Mouse (Mus musculus) kidney, embryonic 14.5 days (tissue): ENCODE data around the gene Gm10670. TPM values are rescaled to one million over a fixed set of nuclear protein-coding genes. Genes with fewer than 3 reads are reported as not detected.
"Not testable (repeated sequence)": the region's sequence is repeated elsewhere in the genome, so short reads cannot be mapped to it uniquely, and the experiment has no call there.

Source experiments
- ATAC-seq: fragments of 200-750 bp; cut with Nextera tagmentation; 2 replicates; pipeline ENCODE4 v1.8.0; 2017; ENCODE audit warnings: moderate number of reproducible peaks, mild to moderate bottlenecking, moderate TSS enrichment, moderate library complexity; ENCODE audit not compliant: low FRiP score, low TSS enrichment
- H3K27ac ChIP-seq: fragments of 300-500 bp; sonication (generic); 2 replicates; pipeline ENCODE4 v1.5.1; 2014; ENCODE audit warnings: low read depth, mild to moderate bottlenecking, low read length, moderate library complexity, mixed read lengths
- H3K27me3 ChIP-seq: fragments of 300-500 bp; sonication (generic); 2 replicates; pipeline ENCODE4 v1.6.1; 2014; ENCODE audit warnings: mild to moderate bottlenecking, low read length; ENCODE audit not compliant: control insufficient read depth, insufficient read depth
- H3K36me3 ChIP-seq: fragments of 300-500 bp; sonication (generic); 2 replicates; pipeline ENCODE4 v1.6.1; 2014; ENCODE audit warnings: low read length, mixed read lengths; ENCODE audit not compliant: control insufficient read depth, insufficient read depth
- H3K4me1 ChIP-seq: fragments of 300-500 bp; sonication (generic); 2 replicates; pipeline ENCODE4 v1.6.1; 2014; ENCODE audit warnings: low read length, mixed read lengths; ENCODE audit not compliant: control insufficient read depth, insufficient read depth
- H3K4me2 ChIP-seq: fragments of 300-500 bp; sonication (generic); replicated peaks from 2 replicates; pipeline ENCODE4 v1.6.1; 2014; ENCODE audit warnings: low read depth, mild to moderate bottlenecking, low read length
- H3K4me3 ChIP-seq: fragments of 300-500 bp; sonication (generic); 2 replicates; pipeline ENCODE4 v1.5.1; 2014; ENCODE audit warnings: mild to moderate bottlenecking, low read length
- H3K9ac ChIP-seq: fragments of 300-500 bp; sonication (generic); 2 replicates; pipeline ENCODE4 v1.6.1; 2014; ENCODE audit warnings: low read depth, mild to moderate bottlenecking, low read length, moderate library complexity
- H3K9me3 ChIP-seq: fragments of 300-500 bp; sonication (generic); 2 replicates; pipeline ENCODE4 v1.6.1; 2016; ENCODE audit warnings: low read length; ENCODE audit not compliant: control insufficient read depth
- WGBS: fragments of 180-500 bp; shearing (Covaris S2); extraction: QIAGEN DNeasy Blood & Tissue Kit; methylation state at CpG from one replicate; pipeline ENCODE4 v1.1.7; 2014; 5-methylcytosine and 5-hydroxymethylcytosine counted together
- polyA plus RNA-seq: library from polyadenylated mRNA; unstranded; fragments of >200 nt; fragmentation: Nextera tagmentation; extraction: Ambion mirVana; gene quantifications from 2 replicates; pipeline ENCODE4 v1.2.1, GENCODE M21; 2014

Gene Gm10670
- not detected in 2 replicates for polyA plus RNA-seq

DNA sequence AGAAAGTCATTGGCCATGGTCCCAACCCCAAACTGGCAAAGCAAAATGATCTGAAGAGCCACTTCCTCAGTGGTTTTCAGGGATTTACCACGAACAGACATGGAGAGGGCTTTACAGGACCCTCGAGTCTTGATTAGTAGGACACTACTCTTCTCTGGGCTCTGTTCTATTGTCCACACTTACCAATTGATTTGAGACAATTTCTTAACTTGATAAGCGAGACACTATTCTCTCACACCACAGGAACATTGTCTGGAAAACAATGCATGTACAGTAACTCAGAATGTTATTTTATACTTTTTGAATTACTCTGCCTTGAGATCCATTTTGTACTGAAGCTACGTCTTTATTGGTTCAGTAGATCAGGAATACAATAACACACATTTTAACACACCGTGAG is at the start of gene Gm10670:
Gm10670 (minus strand) TSS at position 101 of the 400 bp plus-strand sequence.
- H3K4me2 ChIP-seq, H3K4me3 ChIP-seq, H3K27me3 ChIP-seq, H3K36me3 ChIP-seq, H3K4me1 ChIP-seq, H3K9ac ChIP-seq, H3K9me3 ChIP-seq, ATAC-seq, H3K27ac ChIP-seq: not testable (repeated sequence)
- whole genome bisulfite sequencing = no CpG with 5 or more reads among the region's 5 CpGs

DNA sequence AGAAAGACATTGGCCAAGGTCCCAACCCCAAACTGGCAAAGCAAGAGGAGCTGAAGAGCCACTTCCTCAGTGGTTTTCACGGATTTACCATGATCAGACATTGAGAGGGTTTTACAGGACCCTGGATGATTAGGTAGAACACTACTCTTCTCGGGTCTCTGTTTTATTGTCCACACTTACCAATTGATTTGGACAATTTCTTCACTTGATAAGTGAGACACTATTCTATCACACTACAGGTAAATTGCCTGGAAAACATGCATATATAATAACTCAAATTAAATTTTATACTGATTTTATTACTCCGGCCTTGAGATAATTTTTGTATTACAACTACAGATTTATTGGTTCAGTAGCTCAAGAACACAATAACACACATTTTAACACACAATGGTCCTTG is 35.7 kb upstream of the Gm10670 start, which contains the start of gene Vmn1r103:
Vmn1r103 (minus strand) TSS at position 101 of the 400 bp plus-strand sequence.
- not testable (repeated sequence) for H3K9me3 ChIP-seq, H3K9ac ChIP-seq, H3K27ac ChIP-seq, H3K4me2 ChIP-seq, ATAC-seq, H3K36me3 ChIP-seq, H3K4me1 ChIP-seq, H3K4me3 ChIP-seq, H3K27me3 ChIP-seq
- WGBS = no CpG with 5 or more reads among the region's 3 CpGs

DNA sequence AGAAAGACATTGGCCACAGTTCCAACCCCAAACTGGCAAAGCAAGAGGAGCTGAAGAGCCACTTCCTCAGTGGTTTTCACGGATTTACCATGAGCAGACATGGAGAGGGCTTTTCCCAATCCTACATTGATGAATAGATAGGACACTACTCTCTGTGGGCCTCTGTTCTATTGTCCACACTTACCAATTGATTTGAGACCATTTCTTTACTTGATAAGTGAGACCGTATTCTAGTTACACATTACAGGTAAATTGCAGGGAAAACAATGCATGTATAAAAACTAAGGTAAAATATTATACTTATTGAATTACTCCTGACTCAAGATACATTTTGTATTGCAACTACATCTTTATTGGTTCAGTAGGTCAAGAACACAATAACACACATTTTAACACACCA is 32.2 kb downstream of the Gm10670 start, which contains the start of gene Vmn1r101:
Vmn1r101 (minus strand) TSS at position 101 of the 400 bp plus-strand sequence.
- not testable (repeated sequence) for H3K27me3 ChIP-seq, H3K4me3 ChIP-seq, H3K9me3 ChIP-seq, ATAC-seq, H3K4me2 ChIP-seq, H3K4me1 ChIP-seq, H3K9ac ChIP-seq, H3K27ac ChIP-seq, H3K36me3 ChIP-seq
- WGBS = no CpG with 5 or more reads among the region's 2 CpGs

Other genes with a start within 250 kb of the Gm10670 start
- gene Gm4498, start 241.1 kb downstream of the Gm10670 start, polyA plus RNA-seq = not detected in 2 replicates
- gene Gm5890, start 212.1 kb downstream of the Gm10670 start, polyA plus RNA-seq = not detected in 2 replicates
- gene Gm4133, start 140.9 kb downstream of the Gm10670 start, polyA plus RNA-seq = not detected in 2 replicates
- gene Gm5728, start 99.5 kb downstream of the Gm10670 start, polyA plus RNA-seq = not detected in 2 replicates
- gene Vmn1r100, start 57.0 kb downstream of the Gm10670 start, polyA plus RNA-seq = not detected in 2 replicates
- gene Vmn1r101, start 32.3 kb downstream of the Gm10670 start, polyA plus RNA-seq = not detected in 2 replicates
- not detected in 2 replicates for gene Vmn1r103, start 35.6 kb upstream of the Gm10670 start, polyA plus RNA-seq
- not detected in 2 replicates for gene Vmn1r104, start 58.9 kb upstream of the Gm10670 start, polyA plus RNA-seq
- gene Gm5726, start 70.8 kb upstream of the Gm10670 start, polyA plus RNA-seq = not detected in 2 replicates
- not detected in 2 replicates for gene Gm4141, start 101.3 kb upstream of the Gm10670 start, polyA plus RNA-seq
- not detected in 2 replicates for gene Gm4513, start 124.1 kb upstream of the Gm10670 start, polyA plus RNA-seq
- not detected in 2 replicates for gene Vmn1r107, start 194.0 kb upstream of the Gm10670 start, polyA plus RNA-seq
- gene Vmn1r111, start 228.3 kb upstream of the Gm10670 start, polyA plus RNA-seq = not detected in 2 replicates